In genomic region chr13:59091138-59091971, GRCm38 (mm10) we compare ENCODE assay signal across 14 mouse cellular contexts.
A peak's percentile ranks its signal among the peaks of the same experiment; 100 is the strongest.
DNase-seq lines count a peak whose midpoint lies in the region; ATAC-seq and TF ChIP-seq lines count a peak whose summit lies in the region.
"Had no signal": no experiment of that assay in that cellular context is flagged by ENCODE, and none has a peak within 500 bp of the region (broad histone marks: within the 10 kb centered on the region; RNA-seq: fewer than 3 reads in every experiment).

No protein-coding gene starts in this region.

- no peak overlapping the region for H3K4me3 ChIP-seq in hindbrain, embryonic 12.5 days
- H3K4me3 ChIP-seq in midbrain, embryonic 10.5 days = no peak overlapping the region
- H3K4me3 ChIP-seq in olfactory bulb, adult 2 months (ENCODE audit: insufficient read depth, low read depth, low read length) = no peak overlapping the region
- H3K4me3 ChIP-seq: erythroblast, embryonic 14.5 days had no signal

- H3K27ac ChIP-seq in hindbrain, embryonic 12.5 days = peak overlapping the region; percentile 95
- peak overlapping the region; percentile 93 for H3K27ac ChIP-seq in midbrain, embryonic 10.5 days (replicated peaks)
- H3K27ac ChIP-seq in olfactory bulb, adult 2 months (ENCODE audit: insufficient read depth, low read depth, low read length) = peak overlapping the region; percentile 86

- TF ChIP-seq CTCF in olfactory bulb, adult 2 months (IDR thresholded peaks at IDR 0.05; ENCODE audit: insufficient read depth, low read depth, low read length) = no peak

- H3K36me3 ChIP-seq in hindbrain, embryonic 12.5 days = no peaks in the 10 kb centered on the region
- no peaks in the 10 kb centered on the region for H3K36me3 ChIP-seq in midbrain, embryonic 10.5 days

- H3K9ac ChIP-seq in hindbrain, embryonic 12.5 days = 0 out of 2 replicates have a peak overlapping the region, but pooled peaks have one; percentile 18

- H3K9me3 ChIP-seq in hindbrain, embryonic 12.5 days (replicated peaks) = no peaks in the 10 kb centered on the region
- H3K9me3 ChIP-seq in midbrain, embryonic 10.5 days (replicated peaks) = no peaks in the 10 kb centered on the region

- peaks cover 42% of the 10 kb centered on the region for H3K4me1 ChIP-seq in hindbrain, embryonic 12.5 days
- peaks cover 79% of the 10 kb centered on the region for H3K4me1 ChIP-seq in midbrain, embryonic 10.5 days
- H3K4me1 ChIP-seq in olfactory bulb, adult 2 months (ENCODE audit: control insufficient read depth, insufficient read depth, low read length) = peaks cover 37% of the 10 kb centered on the region

- peak; percentile 67 to 70 for DNase-seq in right cerebral cortex, postnatal 10 days (ENCODE audit: low spot score in 2 of 2)
- DNase-seq in right cerebral cortex, adult 2 months (ENCODE audit: low spot score in 2 of 2) = no peak
- peak; percentile 77 for DNase-seq in midbrain, embryonic 10.5 days (ENCODE audit: low spot score)
- no peak for DNase-seq in yolk sac, embryonic 10.5 days (ENCODE audit: low spot score)
- no peak for DNase-seq in right cerebral cortex, adult 18-20 months
- DNase-seq: B cell, adult 2 months; cerebellum, adult 9-11 months; gastrocnemius, postnatal 25 days; kidney, postnatal 36 days; lung, postnatal 14 days had no signal

- WGBS in hindbrain, embryonic 12.5 days = 21% methylated on average over 13 of the region's 13 CpGs
- 29% methylated on average over 13 of the region's 13 CpGs for WGBS in midbrain, embryonic 10.5 days
- WGBS in olfactory bulb, adult 2 months = 41% methylated on average over 13 of the region's 13 CpGs

- no peaks in the 10 kb centered on the region for H3K27me3 ChIP-seq in hindbrain, embryonic 12.5 days
- H3K27me3 ChIP-seq in midbrain, embryonic 10.5 days (ENCODE audit: low read depth, poor library complexity, severe bottlenecking) = peaks cover 22% of the 10 kb centered on the region

- peak; percentile 56 for ATAC-seq in hindbrain, embryonic 12.5 days (ENCODE audit: low FRiP score)
- no peak for ATAC-seq in granulocyte monocyte progenitor cell, adult 5-6 weeks (replicated peaks; ENCODE audit: poor library complexity, severe bottlenecking)

- no peak overlapping the region for H3K4me2 ChIP-seq in hindbrain, embryonic 12.5 days (replicated peaks)

- TF ChIP-seq POLR2A in olfactory bulb, adult 2 months (IDR thresholded peaks at IDR 0.05; ENCODE audit: insufficient read depth, low read depth, low read length) = no peak

Comparison
In these comparisons a context has a peak if more than half of its experiments do, and no peak if none do; other contexts are left out.
1. DNase-seq: peak in right cerebral cortex, postnatal 10 days (2 of 2) and midbrain, embryonic 10.5 days (single experiment); none in right cerebral cortex, adult 2 months (0 of 2), yolk sac, embryonic 10.5 days (single experiment) and right cerebral cortex, adult 18-20 months (single experiment).
2. Peak in every context shown above with its lines, with median percentiles within 50 percentile points of each other: H3K27ac ChIP-seq.